Mouse (Mus musculus) heart, adult 11 months (tissue): ENCODE results near the gene Psme3.

Source experiments
- DNase-seq: peaks from one replicate; pipeline ENCODE4 v3.0.0; 2022

Psme3 gene

DNA sequence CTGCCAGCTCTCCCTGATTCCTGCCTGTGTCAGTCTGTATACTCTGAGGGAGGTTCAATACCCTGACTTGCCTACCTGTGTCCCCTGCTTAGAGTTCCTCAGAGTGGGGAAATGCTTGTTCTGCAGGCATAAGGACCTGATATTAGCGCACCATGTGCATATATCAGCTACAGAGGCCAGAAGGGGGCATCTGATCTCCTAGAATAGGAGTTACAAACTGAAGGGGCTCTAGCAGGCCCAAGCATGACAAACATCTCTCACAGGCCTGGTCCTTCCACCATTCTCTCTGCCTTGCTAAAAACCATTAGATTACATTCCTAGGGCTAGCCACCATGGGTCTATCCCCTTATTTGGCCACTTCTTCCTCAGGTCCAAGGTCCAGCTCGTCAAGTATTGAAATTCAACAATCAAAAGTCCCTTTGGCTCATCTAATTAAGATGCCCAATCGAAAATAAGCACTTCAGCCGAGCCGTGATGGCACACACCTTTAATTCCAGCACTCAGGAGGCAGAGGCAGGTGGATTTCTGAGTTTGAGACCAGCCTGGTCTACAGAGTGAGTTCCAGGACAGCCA is 38.5 kb downstream of the Psme3 start:
- peak; percentile 50 for DNase-seq

GRCm38 (mm10) chr11:101355916-101356315 is 39.9 kb downstream of the Psme3 start:
- DNase-seq = peak; percentile 15

DNA sequence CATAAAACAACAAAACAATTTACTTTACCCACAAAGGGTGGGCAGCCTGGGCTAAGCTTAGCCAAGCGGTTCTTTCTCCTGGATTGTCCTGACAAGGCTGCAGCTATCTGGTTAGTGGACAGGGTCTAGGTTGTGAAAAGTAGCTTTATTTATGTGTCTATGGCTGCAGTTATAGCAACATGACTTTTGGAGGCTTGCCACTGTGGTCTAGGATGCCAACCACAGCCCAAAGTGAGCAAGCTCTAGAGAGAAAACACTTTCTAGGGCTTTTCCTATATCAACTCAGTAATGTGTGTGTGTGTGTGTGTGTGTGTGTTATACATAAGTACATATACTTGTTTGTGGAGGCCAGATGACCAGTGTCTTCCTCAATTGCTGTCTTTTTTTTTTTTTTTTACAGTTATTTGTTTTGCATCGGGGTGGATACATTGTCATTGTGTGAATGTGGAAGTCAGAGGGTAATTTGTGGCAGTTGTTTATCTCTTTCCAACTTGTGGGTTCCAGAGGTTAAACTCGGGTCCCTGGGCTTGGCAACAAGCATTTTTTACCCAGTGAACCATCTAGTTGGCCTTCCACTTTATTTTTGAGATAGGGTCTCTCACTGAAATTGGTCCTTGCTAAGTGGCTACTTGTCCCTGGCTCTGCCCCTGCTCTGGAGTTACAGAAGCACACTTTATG is 41.6 kb downstream of the Psme3 start:
- peak; percentile 39 for DNase-seq

- peak; percentile 91 for DNase-seq
These were observed 43.8 kb downstream of the Psme3 start for GRCm38 (mm10) chr11:101359776-101360175.

DNA sequence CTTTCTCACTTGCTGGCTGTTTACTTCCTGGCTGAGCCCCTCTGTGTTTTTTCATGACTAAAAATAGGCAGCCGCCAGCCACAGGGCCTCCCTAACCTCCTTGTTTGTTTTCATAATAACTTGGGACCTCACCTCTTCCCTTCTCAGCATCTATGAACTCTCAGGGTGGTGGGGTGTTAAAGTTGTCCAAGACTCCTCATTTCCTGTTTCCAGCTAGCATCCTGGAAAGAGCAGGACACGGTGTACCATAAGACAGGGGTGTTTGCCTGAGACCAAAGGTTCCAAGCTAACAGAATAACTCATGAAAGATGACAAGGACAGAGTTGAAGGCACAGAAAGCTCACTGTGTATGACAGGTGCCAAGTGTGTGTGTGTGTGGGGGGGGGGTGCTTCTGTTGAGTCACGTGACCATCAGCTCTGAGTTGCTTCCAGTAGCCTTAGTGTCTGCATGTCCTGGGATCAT is 44.7 kb downstream of the Psme3 start:
- peak; percentile 97 for DNase-seq

DNA sequence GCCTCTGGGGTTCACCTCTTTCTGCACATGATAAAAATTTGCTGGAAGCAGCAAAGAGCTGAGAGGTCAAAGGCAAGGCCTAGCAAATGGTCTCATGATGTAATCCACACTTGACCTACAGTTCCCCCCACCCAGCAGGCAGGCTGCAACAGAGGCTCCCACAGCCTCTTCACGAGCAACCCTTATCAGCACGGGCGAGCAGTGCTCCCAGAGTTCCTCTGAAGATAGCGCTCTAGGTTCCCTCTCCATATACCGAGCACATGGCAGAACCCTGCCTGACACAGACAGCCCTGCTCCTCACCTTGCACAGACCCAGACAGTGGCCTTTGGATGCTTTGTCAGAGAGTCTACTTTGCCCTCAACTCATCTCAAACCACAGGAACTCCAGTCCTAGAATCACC is 48.5 kb downstream of the Psme3 start:
- DNase-seq = no peak

GRCm38 (mm10) chr11:101367326-101367935 is 51.4 kb downstream of the Psme3 start, which contains the start of gene G6pc:
Gene G6pc, plus strand, starts transcription at chr11:101367561.
- peak; percentile 55 for DNase-seq

- DNase-seq = peak; percentile 58
These were observed 54.1 kb downstream of the Psme3 start for GRCm38 (mm10) chr11:101370141-101370540.
